In the genomic region with DNA sequence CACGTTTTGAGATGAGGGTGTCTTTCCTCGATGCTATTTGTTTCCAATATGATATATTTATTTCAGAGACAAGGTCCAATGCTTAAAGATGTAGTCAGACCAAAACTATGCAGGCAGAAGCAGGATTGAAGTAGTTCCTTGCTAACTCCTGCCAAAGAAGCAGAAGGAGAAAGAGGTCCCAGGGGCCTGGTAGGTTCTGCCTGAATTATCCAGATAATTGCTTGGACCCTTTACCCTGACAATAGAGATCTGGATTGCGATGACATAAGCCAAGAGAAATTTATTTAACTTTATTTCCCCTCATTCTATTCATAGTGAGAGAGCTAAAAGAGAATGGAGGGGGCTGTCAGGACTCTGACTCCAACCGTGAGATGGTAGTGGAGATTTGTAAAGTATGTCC, we compare ENCODE assay signal across 20 mouse cellular contexts.
DNase-seq lines count a peak whose midpoint lies in the region; ATAC-seq and TF ChIP-seq lines count a peak whose summit lies in the region.
"Had no signal": no experiment of that assay in that cellular context is flagged by ENCODE, and none has a peak within 500 bp of the region (broad histone marks: within the 10 kb centered on the region; RNA-seq: fewer than 3 reads in every experiment).

No protein-coding gene starts in this region.

- in situ Hi-C loops in Patski (cut with MboI; ENCODE audit: low pct_unique_long_range_greater_than_20kb), result loop anchor here (10.0 to 25.0 kb wide), 2 partner anchors 436 to 1647 kb away; a partner anchor contains a TSS

- H3K36me3 ChIP-seq in embryonic facial prominence, embryonic 14.5 days (ENCODE audit: control insufficient read depth, insufficient read depth, low read length), result no peaks in the 10 kb centered on the region
- H3K36me3 ChIP-seq in embryonic facial prominence, embryonic 10.5 days (replicated peaks), result no peaks in the 10 kb centered on the region
- H3K36me3 ChIP-seq in limb, embryonic 13.5 days, result no peaks in the 10 kb centered on the region
- no peaks in the 10 kb centered on the region for H3K36me3 ChIP-seq in limb, embryonic 10.5 days
- no peaks in the 10 kb centered on the region for H3K36me3 ChIP-seq in limb, embryonic 15.5 days
- H3K36me3 ChIP-seq: forebrain, embryonic 12.5 days; heart, embryonic 13.5 days had no signal

- H3K4me3 ChIP-seq in embryonic facial prominence, embryonic 14.5 days (ENCODE audit: low read depth, low read length), result no peak overlapping the region
- no peak overlapping the region for H3K4me3 ChIP-seq in embryonic facial prominence, embryonic 10.5 days
- H3K4me3 ChIP-seq in limb, embryonic 13.5 days, result no peak overlapping the region
- no peak overlapping the region for H3K4me3 ChIP-seq in limb, embryonic 10.5 days
- H3K4me3 ChIP-seq in limb, embryonic 15.5 days, result no peak overlapping the region
- H3K4me3 ChIP-seq: forebrain, embryonic 12.5 days; gastrocnemius, adult 2 months; heart, embryonic 13.5 days had no signal

- CTCF ChIA-PET in Patski (lab: Charles Lee), result interaction anchor here (1.0 to 2.7 kb wide), 5 partner anchors 11 to 28 kb away, joined by 3 to 13 read pairs (median 6); no protein-coding TSS in a partner anchor

- no peak overlapping the region for H3K4me2 ChIP-seq in embryonic facial prominence, embryonic 14.5 days (ENCODE audit: low read depth, low read length)
- no peak overlapping the region for H3K4me2 ChIP-seq in limb, embryonic 13.5 days (replicated peaks)
- no peak overlapping the region for H3K4me2 ChIP-seq in limb, embryonic 15.5 days
- H3K4me2 ChIP-seq: forebrain, embryonic 12.5 days; heart, embryonic 13.5 days had no signal

- no peaks in the 10 kb centered on the region for H3K27me3 ChIP-seq in embryonic facial prominence, embryonic 14.5 days (replicated peaks; ENCODE audit: control insufficient read depth, insufficient read depth, low read length)
- no peaks in the 10 kb centered on the region for H3K27me3 ChIP-seq in embryonic facial prominence, embryonic 10.5 days (replicated peaks; ENCODE audit: low read depth, poor library complexity, severe bottlenecking)
- H3K27me3 ChIP-seq in limb, embryonic 13.5 days, result no peaks in the 10 kb centered on the region
- H3K27me3 ChIP-seq in limb, embryonic 10.5 days (ENCODE audit: low read depth, poor library complexity, severe bottlenecking), result no peaks in the 10 kb centered on the region
- no peaks in the 10 kb centered on the region for H3K27me3 ChIP-seq in Patski
- H3K27me3 ChIP-seq in limb, embryonic 15.5 days, result no peaks in the 10 kb centered on the region
- H3K27me3 ChIP-seq: CH12.LX; forebrain, embryonic 12.5 days; heart, embryonic 13.5 days had no signal

- no peak overlapping the region for H3K27ac ChIP-seq in embryonic facial prominence, embryonic 14.5 days (replicated peaks; ENCODE audit: low read depth, low read length)
- H3K27ac ChIP-seq in embryonic facial prominence, embryonic 10.5 days (replicated peaks), result no peak overlapping the region
- no peak overlapping the region for H3K27ac ChIP-seq in limb, embryonic 13.5 days
- no peak overlapping the region for H3K27ac ChIP-seq in limb, embryonic 10.5 days
- H3K27ac ChIP-seq in limb, embryonic 15.5 days, result no peak overlapping the region
- H3K27ac ChIP-seq: forebrain, embryonic 12.5 days; gastrocnemius, adult 2 months; heart, embryonic 13.5 days had no signal

- no peaks in the 10 kb centered on the region for H3K9me3 ChIP-seq in embryonic facial prominence, embryonic 14.5 days (ENCODE audit: control insufficient read depth, low read length)
- no peaks in the 10 kb centered on the region for H3K9me3 ChIP-seq in embryonic facial prominence, embryonic 10.5 days
- H3K9me3 ChIP-seq in limb, embryonic 13.5 days, result no peaks in the 10 kb centered on the region
- H3K9me3 ChIP-seq in limb, embryonic 10.5 days (replicated peaks), result no peaks in the 10 kb centered on the region
- no peaks in the 10 kb centered on the region for H3K9me3 ChIP-seq in limb, embryonic 15.5 days
- H3K9me3 ChIP-seq: forebrain, embryonic 12.5 days; heart, embryonic 13.5 days had no signal

- no peak overlapping the region for H3K9ac ChIP-seq in embryonic facial prominence, embryonic 14.5 days (ENCODE audit: low read depth, low read length)
- no peak overlapping the region for H3K9ac ChIP-seq in limb, embryonic 13.5 days
- no peak overlapping the region for H3K9ac ChIP-seq in limb, embryonic 15.5 days
- H3K9ac ChIP-seq: forebrain, embryonic 12.5 days; heart, embryonic 13.5 days had no signal

- ATAC-seq in embryonic facial prominence, embryonic 14.5 days (ENCODE audit: low read depth), result no peak
- peak; percentile 48; the same call in 1 of the 2 replicates for ATAC-seq in limb, embryonic 13.5 days (ENCODE audit: low FRiP score, low read depth)
- ATAC-seq in Patski, result peak; percentile 93
- ATAC-seq in limb, embryonic 15.5 days (ENCODE audit: insufficient number of reproducible peaks, low FRiP score, low TSS enrichment, low read depth), result 0 out of 2 replicates have a peak, but pooled peaks have one; percentile 52
- ATAC-seq: forebrain, embryonic 16.5 days; hindbrain, embryonic 16.5 days had no signal

- POLR2A ChIA-PET in Patski (lab: Charles Lee), result interaction anchor here (1.1 kb wide), 1 partner anchor 11 kb away, joined by 3 read pairs; no protein-coding TSS in a partner anchor

- no peak for TF ChIP-seq CTCF in Patski (IDR thresholded peaks at IDR 0.05)

- 35% methylated on average over 4 of the region's 4 CpGs for WGBS in embryonic facial prominence, embryonic 14.5 days
- 65% methylated on average over 4 of the region's 4 CpGs for WGBS in embryonic facial prominence, embryonic 10.5 days
- WGBS in limb, embryonic 13.5 days, result 62% methylated on average over 4 of the region's 4 CpGs
- 76% methylated on average over 4 of the region's 4 CpGs for WGBS in limb, embryonic 10.5 days
- 53% methylated on average over 4 of the region's 4 CpGs for WGBS in limb, embryonic 15.5 days

- peak; percentile 77 for DNase-seq in embryonic facial prominence, embryonic 14.5 days (ENCODE audit: low spot score)
- DNase-seq in embryonic facial prominence, embryonic 10.5 days (ENCODE audit: low spot score), result no peak
- DNase-seq in limb, embryonic 10.5 days (ENCODE audit: low spot score), result no peak
- peak; percentile 86 for DNase-seq in Patski (ENCODE audit: low read depth, low spot score)
- no peak for DNase-seq in thymus, postnatal 10 days (ENCODE audit: low spot score in 2 of 2)
- DNase-seq: adrenal gland, adult 8-10 months; adrenal gland, postnatal 36 days; cerebellum, adult 11 months; cerebellum, adult 8-10 months; gastrocnemius, adult 2 months; gastrocnemius, postnatal 36 days; heart, adult 11 months; heart, postnatal 36 days had no signal

- H3K4me1 ChIP-seq in embryonic facial prominence, embryonic 14.5 days (ENCODE audit: control insufficient read depth, insufficient read depth, low read length), result no peaks in the 10 kb centered on the region
- 0 out of 2 replicates have a peak, but pooled peaks cover 2% of the 10 kb centered on the region for H3K4me1 ChIP-seq in embryonic facial prominence, embryonic 10.5 days
- no peaks in the 10 kb centered on the region for H3K4me1 ChIP-seq in limb, embryonic 13.5 days
- H3K4me1 ChIP-seq in limb, embryonic 10.5 days, result 0 out of 2 replicates have a peak, but pooled peaks cover under 1% of the 10 kb centered on the region
- no peaks in the 10 kb centered on the region for H3K4me1 ChIP-seq in limb, embryonic 15.5 days
- H3K4me1 ChIP-seq: forebrain, embryonic 12.5 days had no signal

Comparison
In these comparisons a context has a peak if more than half of its experiments do, and no peak if none do; other contexts are left out.
1. DNase-seq: peak in embryonic facial prominence, embryonic 14.5 days (single experiment) and Patski (single experiment); none in embryonic facial prominence, embryonic 10.5 days (single experiment), limb, embryonic 10.5 days (single experiment) and thymus, postnatal 10 days (0 of 2).